Mouse (Mus musculus): ENCODE results near the gene Rassf1. TPM values are rescaled to one million over a fixed set of nuclear protein-coding genes. Genes with fewer than 3 reads are reported as not detected.
A peak's percentile ranks its signal among the peaks of the same experiment; 100 is the strongest.
"Not testable (repeated sequence)": the region's sequence is repeated elsewhere in the genome, so short reads cannot be mapped to it uniquely, and the experiment has no call there.

The Rassf1 gene
- total RNA-seq, 2 experiments from 2014 or later: 16.1 to 16.3 TPM

DNA sequence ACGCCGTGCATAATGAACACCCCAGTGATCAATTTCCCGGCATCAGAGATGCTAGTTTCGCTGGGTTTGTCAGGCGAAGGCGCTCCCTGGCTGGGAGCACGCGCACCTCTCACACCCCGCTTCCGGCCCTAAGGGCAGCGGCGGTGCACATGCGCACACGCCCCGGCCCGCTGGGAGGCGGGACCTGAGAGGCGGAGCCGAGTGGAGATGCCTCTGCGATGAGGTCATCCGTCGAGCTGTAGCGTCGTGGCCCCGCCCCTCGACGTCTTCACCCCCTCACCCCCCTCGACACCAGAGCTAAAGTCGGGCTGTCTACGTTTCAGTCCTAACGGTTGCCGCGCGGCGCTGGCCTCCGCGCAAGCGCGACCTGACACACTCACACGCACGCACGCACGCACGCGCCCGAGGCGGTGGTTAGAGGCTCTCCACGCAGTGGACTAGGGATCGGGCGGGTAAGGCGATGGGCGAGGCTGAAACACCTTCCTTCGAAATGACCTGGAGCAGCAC is 3.0 kb downstream of the Rassf1 start:
- DNase-seq (ENCODE audit: extremely low spot score in 1 of 2, low spot score in 1 of 2): peak; percentile 77 to 89

GRCm38 (mm10) chr9:107555031-107555457 is 3.7 kb downstream of the Rassf1 start:
- DNase-seq (ENCODE audit: extremely low spot score in 1 of 2, low spot score in 1 of 2): no peak

DNA sequence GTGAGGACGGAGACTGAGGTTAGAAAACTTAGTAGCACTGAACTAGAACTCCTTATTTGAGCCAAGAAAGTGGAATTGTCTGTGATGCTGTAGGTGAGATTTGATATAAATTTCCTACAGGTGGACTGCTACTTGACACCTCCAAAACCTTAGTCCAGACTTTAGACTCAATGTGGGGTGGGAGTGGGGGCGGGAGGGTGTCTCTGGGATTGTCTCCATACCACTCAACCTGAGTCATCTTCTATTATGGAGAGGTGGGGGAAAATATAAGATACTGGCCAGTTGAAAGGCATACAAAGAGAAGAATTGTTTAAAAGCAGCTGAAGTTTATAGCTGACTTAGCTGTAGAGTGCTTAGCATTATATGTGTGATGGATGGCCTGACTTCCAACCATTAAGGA is 4.3 kb downstream of the Rassf1 start:
- DNase-seq (ENCODE audit: extremely low spot score in 1 of 2, low spot score in 1 of 2): no peak

DNA sequence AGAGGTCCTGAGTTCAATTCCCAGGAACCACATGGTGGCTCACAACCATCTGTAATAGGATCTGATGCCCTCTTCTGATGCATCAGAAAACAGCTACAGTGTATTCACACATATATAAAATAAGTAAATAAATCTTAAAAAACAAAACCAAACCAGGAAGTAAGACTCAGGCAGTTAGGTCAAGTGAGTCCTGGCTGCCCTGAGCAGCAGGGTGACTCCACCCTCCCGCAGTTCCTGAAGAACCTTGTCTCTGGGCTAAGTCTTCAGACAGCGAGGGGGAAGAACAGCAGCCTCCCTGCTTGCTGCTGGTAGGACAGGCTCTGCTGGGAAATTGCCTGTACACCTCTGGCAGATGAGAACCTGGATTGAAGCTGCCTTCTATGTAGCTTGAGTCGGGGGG is 5.0 kb downstream of the Rassf1 start:
- DNase-seq (ENCODE audit: extremely low spot score in 1 of 2, low spot score in 1 of 2): no peak

GRCm38 (mm10) chr9:107563029-107563581 is 11.8 kb downstream of the Rassf1 start, which contains the start of gene Tusc2:
Gene Tusc2 (plus strand): TSS chr9:107563255.
- peak; percentile 79 to 83 for DNase-seq (ENCODE audit: extremely low spot score in 1 of 2, low spot score in 1 of 2)

DNA sequence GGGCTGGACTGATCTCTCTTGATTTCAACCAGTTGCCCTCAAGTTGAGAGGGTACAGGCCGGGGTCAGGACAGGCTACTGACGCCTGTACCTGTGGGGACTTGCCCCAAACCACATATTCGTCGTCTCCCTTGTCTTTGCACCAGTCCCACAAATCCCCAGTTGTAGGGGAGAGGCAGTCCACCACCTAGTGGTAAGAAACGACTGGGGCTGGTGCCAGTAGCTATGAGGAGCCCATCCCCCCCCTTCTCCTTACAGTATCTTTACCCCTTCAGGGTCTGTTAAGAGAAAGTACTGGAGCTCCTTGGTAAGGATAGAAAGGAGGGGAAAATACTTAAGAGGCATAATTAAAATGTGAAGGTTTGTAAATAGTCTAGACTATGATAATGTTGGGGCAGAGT is 14.2 kb downstream of the Rassf1 start:
- not testable (repeated sequence) for DNase-seq (ENCODE audit: extremely low spot score in 1 of 2, low spot score in 1 of 2)

DNA sequence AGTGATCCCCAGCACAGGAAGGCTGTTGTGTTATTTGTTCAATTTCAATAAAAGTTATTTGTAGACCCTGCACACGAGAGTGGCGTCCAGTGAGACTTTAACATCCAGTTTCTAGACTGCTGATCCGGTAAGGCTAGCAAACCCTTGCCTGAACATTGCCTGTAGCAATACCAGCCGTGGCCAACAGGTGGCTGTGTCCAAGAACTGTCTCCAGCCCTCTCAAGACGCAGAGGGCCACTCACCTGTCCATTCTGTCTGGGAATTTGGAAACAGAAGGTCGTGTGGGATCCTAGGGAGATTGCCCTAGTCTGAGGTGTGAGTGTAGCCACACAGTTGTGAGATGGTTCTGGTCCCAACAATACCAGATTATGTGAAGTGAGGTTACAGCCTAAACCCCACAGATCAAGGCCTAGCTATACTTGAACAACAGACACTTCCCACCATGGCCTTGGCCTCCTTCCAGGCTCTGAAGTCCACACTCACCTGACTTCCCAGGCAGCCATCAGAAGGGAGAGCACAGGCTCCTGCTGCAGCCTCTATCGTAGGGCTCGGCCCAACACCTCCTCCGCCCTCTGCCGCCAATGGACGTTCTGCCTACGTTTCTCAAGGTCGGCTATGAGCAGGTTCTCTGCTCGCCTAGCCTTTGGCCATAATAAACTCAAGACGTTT is 14.8 kb downstream of the Rassf1 start:
- DNase-seq (ENCODE audit: extremely low spot score in 1 of 2, low spot score in 1 of 2): peak; percentile 61 to 85

- no peak for DNase-seq (ENCODE audit: extremely low spot score in 1 of 2, low spot score in 1 of 2)
These were observed 15.5 kb downstream of the Rassf1 start for GRCm38 (mm10) chr9:107566855-107567254.

DNA sequence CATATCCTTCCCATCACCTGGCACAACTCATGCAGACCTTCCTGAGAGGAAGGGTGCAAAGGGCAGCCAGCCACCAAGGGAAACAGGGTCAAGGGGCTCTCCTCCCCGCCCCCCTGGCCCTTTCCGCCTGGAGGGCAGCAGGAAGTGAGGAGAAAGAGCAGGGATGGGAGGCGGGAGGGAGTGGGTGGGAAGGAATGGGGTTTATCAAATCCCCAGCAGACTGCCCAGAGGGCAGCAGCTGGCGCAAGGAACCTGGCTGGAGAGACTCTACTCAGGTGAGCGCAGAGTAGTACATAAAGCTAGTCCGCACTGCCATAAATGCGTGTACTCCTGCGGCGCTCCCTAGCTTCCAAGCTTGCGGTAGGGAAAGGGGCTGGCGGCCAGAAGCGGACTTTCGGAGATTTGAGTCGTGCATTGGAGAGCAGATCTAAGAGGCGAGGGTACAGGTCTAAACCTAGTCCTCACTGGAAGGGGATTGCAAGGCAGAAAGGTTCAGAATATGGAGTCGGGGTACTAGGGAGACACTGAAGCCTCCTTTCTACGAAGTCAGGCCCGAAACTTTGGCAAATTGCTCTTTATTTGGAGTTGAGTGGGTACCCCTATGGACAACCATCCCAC is 16.5 kb downstream of the Rassf1 start, which contains the start of gene Hyal2:
Hyal2 (plus strand) TSS at position 244 of the 618 bp plus-strand sequence.
- no peak for DNase-seq (ENCODE audit: extremely low spot score in 1 of 2, low spot score in 1 of 2)

- peak; percentile 59 to 69 for DNase-seq (ENCODE audit: extremely low spot score in 1 of 2, low spot score in 1 of 2)
These were observed 17.2 kb downstream of the Rassf1 start for GRCm38 (mm10) chr9:107568331-107569261.

- no peak for DNase-seq (ENCODE audit: extremely low spot score in 1 of 2, low spot score in 1 of 2)
These were observed 17.9 kb downstream of the Rassf1 start for GRCm38 (mm10) chr9:107569270-107569669.

- no peak for DNase-seq (ENCODE audit: extremely low spot score in 1 of 2, low spot score in 1 of 2)
These were observed 18.7 kb downstream of the Rassf1 start for GRCm38 (mm10) chr9:107570016-107570415.

DNA sequence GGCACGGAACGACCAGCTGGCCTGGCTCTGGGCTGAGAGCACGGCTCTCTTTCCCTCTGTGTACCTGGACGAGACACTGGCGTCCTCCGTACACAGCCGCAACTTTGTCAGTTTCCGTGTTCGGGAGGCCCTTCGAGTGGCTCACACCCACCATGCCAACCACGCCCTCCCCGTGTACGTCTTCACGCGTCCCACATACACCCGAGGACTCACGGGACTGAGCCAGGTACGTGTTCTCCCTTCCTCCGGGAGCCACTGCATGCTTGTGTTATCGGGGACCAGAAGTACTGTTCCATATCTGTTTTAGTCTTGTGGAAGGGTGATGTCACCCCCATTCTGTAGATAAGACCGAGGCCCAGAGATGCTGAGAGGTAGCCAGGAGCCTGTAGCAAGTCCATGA is 19.5 kb downstream of the Rassf1 start:
- DNase-seq (ENCODE audit: extremely low spot score in 1 of 2, low spot score in 1 of 2): no peak

DNA sequence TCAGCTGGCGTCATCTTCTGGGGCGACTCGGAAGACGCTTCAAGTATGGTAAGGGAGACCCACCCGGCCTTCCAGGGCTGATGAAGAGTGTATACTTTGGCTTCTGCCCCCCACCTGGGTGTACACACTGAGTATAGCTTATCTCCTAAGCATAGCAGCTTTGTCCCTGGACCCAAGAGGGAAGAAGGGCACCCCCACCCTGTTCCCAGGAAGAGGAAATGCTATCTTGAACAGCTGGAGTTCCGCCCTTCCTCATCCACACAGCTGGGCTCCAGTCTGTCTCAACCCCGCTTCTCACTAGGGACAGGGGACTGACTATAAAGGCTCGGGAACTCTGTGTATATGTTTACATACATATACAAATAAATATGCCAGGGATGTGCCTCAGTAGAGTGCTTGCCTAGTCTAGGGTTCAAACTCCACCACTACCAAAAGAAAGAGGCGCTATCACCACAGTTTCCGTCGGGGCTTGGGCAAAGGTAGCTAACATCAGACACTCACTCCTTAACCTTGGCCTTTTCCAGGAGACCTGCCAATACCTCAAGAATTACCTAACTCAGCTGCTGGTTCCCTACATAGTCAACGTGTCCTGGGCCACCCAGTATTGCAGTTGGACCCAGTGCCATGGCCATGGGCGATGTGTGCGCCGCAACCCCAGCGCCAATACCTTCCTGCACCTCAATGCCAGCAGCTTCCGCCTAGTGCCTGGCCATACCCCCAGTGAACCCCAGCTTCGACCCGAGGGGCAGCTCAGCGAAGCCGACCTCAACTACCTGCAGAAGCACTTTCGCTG is 20.4 kb downstream of the Rassf1 start:
- DNase-seq (ENCODE audit: extremely low spot score in 1 of 2, low spot score in 1 of 2): no peak

- no peak for DNase-seq (ENCODE audit: extremely low spot score in 1 of 2, low spot score in 1 of 2)
These were observed 20.9 kb downstream of the Rassf1 start for GRCm38 (mm10) chr9:107572327-107572662.

DNA sequence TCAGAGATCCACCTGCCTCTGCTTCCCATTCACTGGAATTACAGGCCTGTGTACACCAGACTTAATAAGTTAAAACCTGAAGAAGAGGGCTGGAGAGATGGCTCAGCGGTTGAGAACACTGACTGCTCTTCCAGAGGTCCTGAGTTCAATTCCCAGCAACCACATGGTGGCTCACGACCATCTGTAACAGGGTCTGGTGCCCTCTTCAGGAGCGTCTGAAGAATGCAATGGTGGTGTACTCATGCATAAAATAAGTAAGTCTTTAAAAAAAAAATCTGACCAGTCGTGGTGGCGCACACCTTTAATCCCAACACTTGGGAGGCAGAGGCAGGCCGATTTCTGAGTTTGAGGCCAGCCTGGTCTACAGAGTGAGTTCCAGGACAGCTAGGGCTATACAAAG is 22.4 kb downstream of the Rassf1 start:
- DNase-seq (ENCODE audit: extremely low spot score in 1 of 2, low spot score in 1 of 2): not testable (repeated sequence)

- no peak for DNase-seq (ENCODE audit: extremely low spot score in 1 of 2, low spot score in 1 of 2)
These were observed 24.4 kb downstream of the Rassf1 start for GRCm38 (mm10) chr9:107575579-107576356.

- DNase-seq (ENCODE audit: extremely low spot score in 1 of 2, low spot score in 1 of 2): no peak
These were observed 25.2 kb downstream of the Rassf1 start, which contains the start of gene Hyal1 for GRCm38 (mm10) chr9:107576357-107577107. Gene Hyal1 (plus strand): TSS chr9:107576927.
